13 mouse cellular contexts compared by ENCODE assay signal in genomic region chr2:128382473-128382872, GRCm38 (mm10).
"Had no signal": no experiment of that assay in that cellular context is flagged by ENCODE, and none has a peak within 500 bp of the region (broad histone marks: within the 10 kb centered on the region; RNA-seq: fewer than 3 reads in every experiment).

No protein-coding gene starts in this region.

- H3K36me3 ChIP-seq: limb, embryonic 10.5 days; liver, embryonic 15.5 days; midbrain, embryonic 12.5 days; stomach, embryonic 15.5 days had no signal

- H3K27ac ChIP-seq: left cerebral cortex, adult 2 months; limb, embryonic 10.5 days; liver, embryonic 15.5 days; midbrain, embryonic 12.5 days; stomach, embryonic 15.5 days had no signal

- H3K4me3 ChIP-seq: left cerebral cortex, adult 2 months; limb, embryonic 10.5 days; liver, embryonic 15.5 days; midbrain, embryonic 12.5 days; stomach, embryonic 15.5 days had no signal

- DNase-seq: kidney, adult 8-10 months; kidney, postnatal 25 days; lung, adult 2 months; lung, postnatal 36 days; thymus, adult 2 months; thymus, postnatal 36 days had no signal

- ATAC-seq: lung, postnatal 0 days; midbrain, embryonic 16.5 days had no signal
